Mouse (Mus musculus): Measurements from ENCODE around the gene Wscd2.

- TF ChIP-seq MAFK (IDR thresholded peaks at IDR 0.05; ENCODE audit: insufficient replicate concordance, low read length) (no peak), MAX (IDR thresholded peaks at IDR 0.05; ENCODE audit: low read length) (no peak), EP300 (IDR thresholded peaks at IDR 0.05; ENCODE audit: low read length) (no peak), CHD2 (IDR thresholded peaks at IDR 0.05; ENCODE audit: low read length) (no peak), KAT2A (IDR thresholded peaks at IDR 0.05; ENCODE audit: insufficient replicate concordance, low read length) (no peak), CTCF (conservative IDR thresholded peaks at IDR 0.05 in 1 of 2, IDR thresholded peaks at IDR 0.05 in 1 of 2; ENCODE audit: low read depth in 2 of 2, low read length in 2 of 2) (no peak), ZKSCAN1 (IDR thresholded peaks at IDR 0.05; ENCODE audit: borderline replicate concordance, low read depth, low read length) (no peak), POLR2AphosphoS2 (IDR thresholded peaks at IDR 0.05; ENCODE audit: low read depth, low read length) (no peak), POLR2A (IDR thresholded peaks at IDR 0.05; ENCODE audit: low read depth, low read length) (no peak), E2F4 (IDR thresholded peaks at IDR 0.05; ENCODE audit: insufficient replicate concordance, low read depth, low read length) (no peak), MAZ (IDR thresholded peaks at IDR 0.05; ENCODE audit: low read depth, low read length) (no peak), GABPA (IDR thresholded peaks at IDR 0.05; ENCODE audit: insufficient replicate concordance, low read depth, low read length) (no peak), JUN (IDR thresholded peaks at IDR 0.05; ENCODE audit: insufficient read depth, low read depth, low read length) (no peak), RCOR1 (conservative IDR thresholded peaks at IDR 0.05; ENCODE audit: low read depth, low read length) (no peak)
Observed at GRCm38 (mm10) chr5:113467072-113467471, 23.1 kb upstream of the Wscd2 start.

Measured in CH12.LX (cell line).